Mouse (Mus musculus): ENCODE measurements at regions not wholly inside any gene's neighbourhood (a gene's known extent, or its start where the extent isn't known, plus 50 kb on each side); places are given as distances from the start of the nearest gene placed in this dataset.

- Histone ChIP-seq H3K36me3 (replicated peaks; ENCODE audit: control insufficient read depth, insufficient read depth) (no peaks in the 10 kb centered on the region), H3K4me3 (replicated peaks; ENCODE audit: low read length) (no peak overlapping the region), H3K27me3 (ENCODE audit: control insufficient read depth, insufficient read depth, low read length) (no peaks in the 10 kb centered on the region), H3K27ac (no peak overlapping the region), H3K4me1 (replicated peaks; ENCODE audit: control insufficient read depth, insufficient read depth, low read length) (0 out of 2 replicates have a peak, but pooled peaks cover 9% of the 10 kb centered on the region), H3K4me2 (replicated peaks) (no peak overlapping the region), H3K9me3 (ENCODE audit: control insufficient read depth, low read length) (no peaks in the 10 kb centered on the region), H3K9ac (no peak overlapping the region)
- no peak for DNase-seq (ENCODE audit: low spot score)
- no peak for ATAC-seq (ENCODE audit: low FRiP score)
- WGBS, result 66% methylated on average over 4 of the region's 4 CpGs
Measured at GRCm38 (mm10) chr1:61121480-61121879, 143.8 kb downstream of the Icos start.

- 91% methylated on average over 2 of the region's 2 CpGs for WGBS
- Histone ChIP-seq H3K4me1 (replicated peaks; ENCODE audit: control insufficient read depth, insufficient read depth, low read length) (0 out of 2 replicates have a peak, but pooled peaks cover 3% of the 10 kb centered on the region), H3K9me3 (ENCODE audit: control insufficient read depth, low read length) (no peaks in the 10 kb centered on the region), H3K27ac (no peak overlapping the region), H3K36me3 (replicated peaks; ENCODE audit: control insufficient read depth, insufficient read depth) (no peaks in the 10 kb centered on the region), H3K9ac (no peak overlapping the region), H3K4me3 (replicated peaks; ENCODE audit: low read length) (no peak overlapping the region), H3K4me2 (replicated peaks) (no peak overlapping the region), H3K27me3 (ENCODE audit: control insufficient read depth, insufficient read depth, low read length) (no peaks in the 10 kb centered on the region)
- DNase-seq (ENCODE audit: low spot score) (no peak), ATAC-seq (ENCODE audit: low FRiP score) (no peak)
Measured at GRCm38 (mm10) chr1:61125127-61125526, 147.4 kb downstream of the Icos start.

- H3K4me3 ChIP-seq (replicated peaks; ENCODE audit: low read length), result no peak overlapping the region
- 64% methylated on average over 9 of the region's 9 CpGs for WGBS
- no peaks in the 10 kb centered on the region for H3K27me3 ChIP-seq (ENCODE audit: control insufficient read depth, insufficient read depth, low read length)
- peaks cover 25% of the 10 kb centered on the region for H3K4me1 ChIP-seq (replicated peaks; ENCODE audit: control insufficient read depth, insufficient read depth, low read length)
- H3K36me3 ChIP-seq (replicated peaks; ENCODE audit: control insufficient read depth, insufficient read depth), result no peaks in the 10 kb centered on the region
- DNase-seq (ENCODE audit: low spot score), result no peak
- H3K9ac ChIP-seq, result no peak overlapping the region
- no peak for ATAC-seq (ENCODE audit: low FRiP score)
- no peak overlapping the region for H3K4me2 ChIP-seq (replicated peaks)
- no peaks in the 10 kb centered on the region for H3K9me3 ChIP-seq (ENCODE audit: control insufficient read depth, low read length)
- H3K27ac ChIP-seq, result no peak overlapping the region
Measured at GRCm38 (mm10) chr1:61135597-61136545, 158.1 kb downstream of the Icos start.

GRCm38 (mm10) chr1:61137210-61137885 is 159.6 kb downstream of the Icos start:
- ATAC-seq (ENCODE audit: low FRiP score) (no peak), DNase-seq (ENCODE audit: low spot score) (no peak)
- no peak overlapping the region for H3K4me3 ChIP-seq (replicated peaks; ENCODE audit: low read length)
- no peaks in the 10 kb centered on the region for H3K9me3 ChIP-seq (ENCODE audit: control insufficient read depth, low read length)
- no peak overlapping the region for H3K9ac ChIP-seq
- H3K4me2 ChIP-seq (replicated peaks), result no peak overlapping the region
- no peaks in the 10 kb centered on the region for H3K27me3 ChIP-seq (ENCODE audit: control insufficient read depth, insufficient read depth, low read length)
- 71% methylated on average over 5 of the region's 5 CpGs for WGBS
- H3K36me3 ChIP-seq (replicated peaks; ENCODE audit: control insufficient read depth, insufficient read depth), result no peaks in the 10 kb centered on the region
- H3K27ac ChIP-seq, result 0 out of 2 replicates have a peak overlapping the region, but pooled peaks have one; percentile 32
- peaks cover 31% of the 10 kb centered on the region for H3K4me1 ChIP-seq (replicated peaks; ENCODE audit: control insufficient read depth, insufficient read depth, low read length)

GRCm38 (mm10) chr1:61137954-61138353 is 160.2 kb downstream of the Icos start:
- Histone ChIP-seq H3K27ac (0 out of 2 replicates have a peak overlapping the region, but pooled peaks have one; percentile 32), H3K36me3 (replicated peaks; ENCODE audit: control insufficient read depth, insufficient read depth) (no peaks in the 10 kb centered on the region), H3K4me3 (replicated peaks; ENCODE audit: low read length) (no peak overlapping the region), H3K27me3 (ENCODE audit: control insufficient read depth, insufficient read depth, low read length) (no peaks in the 10 kb centered on the region), H3K9me3 (ENCODE audit: control insufficient read depth, low read length) (no peaks in the 10 kb centered on the region), H3K4me1 (replicated peaks; ENCODE audit: control insufficient read depth, insufficient read depth, low read length) (peaks cover 37% of the 10 kb centered on the region), H3K9ac (no peak overlapping the region), H3K4me2 (replicated peaks) (no peak overlapping the region)
- DNase-seq (ENCODE audit: low spot score) (no peak), ATAC-seq (ENCODE audit: low FRiP score) (no peak)
- WGBS, result 72% methylated on average over 11 of the region's 11 CpGs

- Histone ChIP-seq H3K36me3 (replicated peaks; ENCODE audit: control insufficient read depth, insufficient read depth) (no peaks in the 10 kb centered on the region), H3K4me2 (replicated peaks) (peak overlapping the region; percentile 47), H3K4me3 (replicated peaks; ENCODE audit: low read length) (peak overlapping the region; percentile 20), H3K4me1 (replicated peaks; ENCODE audit: control insufficient read depth, insufficient read depth, low read length) (peaks cover 52% of the 10 kb centered on the region), H3K9ac (peak overlapping the region; percentile 49), H3K27ac (peak overlapping the region; percentile 79), H3K27me3 (ENCODE audit: control insufficient read depth, insufficient read depth, low read length) (no peaks in the 10 kb centered on the region), H3K9me3 (ENCODE audit: control insufficient read depth, low read length) (no peaks in the 10 kb centered on the region)
- WGBS, result 3% methylated on average over 15 of the region's 15 CpGs
- ATAC-seq (ENCODE audit: low FRiP score), result peak; percentile 77
- DNase-seq (ENCODE audit: low spot score), result peak; percentile 80
Measured at GRCm38 (mm10) chr1:61139291-61139983, 161.7 kb downstream of the Icos start.

- H3K4me2 ChIP-seq (replicated peaks), result peak overlapping the region; percentile 47
- no peaks in the 10 kb centered on the region for H3K9me3 ChIP-seq (ENCODE audit: control insufficient read depth, low read length)
- ATAC-seq (ENCODE audit: low FRiP score) (peak; percentile 59; the same call in 1 of the 2 replicates), DNase-seq (ENCODE audit: low spot score) (no peak)
- peak overlapping the region; percentile 79 for H3K27ac ChIP-seq
- H3K9ac ChIP-seq, result no peak overlapping the region; the same call in 1 of the 2 replicates
- no peak overlapping the region for H3K4me3 ChIP-seq (replicated peaks; ENCODE audit: low read length)
- peaks cover 56% of the 10 kb centered on the region for H3K4me1 ChIP-seq (replicated peaks; ENCODE audit: control insufficient read depth, insufficient read depth, low read length)
- H3K36me3 ChIP-seq (replicated peaks; ENCODE audit: control insufficient read depth, insufficient read depth), result no peaks in the 10 kb centered on the region
- no peaks in the 10 kb centered on the region for H3K27me3 ChIP-seq (ENCODE audit: control insufficient read depth, insufficient read depth, low read length)
- 34% methylated on average over 10 of the region's 10 CpGs for WGBS
Measured at GRCm38 (mm10) chr1:61139984-61140648, 162.4 kb downstream of the Icos start.

GRCm38 (mm10) chr1:61140870-61141591 is 163.3 kb downstream of the Icos start:
- H3K4me1 ChIP-seq (replicated peaks; ENCODE audit: control insufficient read depth, insufficient read depth, low read length), result peaks cover 63% of the 10 kb centered on the region
- no peaks in the 10 kb centered on the region for H3K9me3 ChIP-seq (ENCODE audit: control insufficient read depth, low read length)
- H3K27me3 ChIP-seq (ENCODE audit: control insufficient read depth, insufficient read depth, low read length), result no peaks in the 10 kb centered on the region
- no peak overlapping the region for H3K9ac ChIP-seq
- no peak for ATAC-seq (ENCODE audit: low FRiP score)
- H3K27ac ChIP-seq, result peak overlapping the region; percentile 79
- 19% methylated on average over 9 of the region's 9 CpGs for WGBS
- H3K4me2 ChIP-seq (replicated peaks), result no peak overlapping the region
- no peak for DNase-seq (ENCODE audit: low spot score)
- no peaks in the 10 kb centered on the region for H3K36me3 ChIP-seq (replicated peaks; ENCODE audit: control insufficient read depth, insufficient read depth)
- H3K4me3 ChIP-seq (replicated peaks; ENCODE audit: low read length), result no peak overlapping the region

All from hindbrain, embryonic 14.5 days (tissue).